Mouse (Mus musculus): ENCODE data around the gene Sema4b.

- TF ChIP-seq CTCF (IDR thresholded peaks at IDR 0.05; ENCODE audit: low read depth): no peak
- TF ChIP-seq EP300 (IDR thresholded peaks at IDR 0.05; ENCODE audit: low read depth): no peak
Observed at GRCm38 (mm10) chr7:80195576-80196263, 9.1 kb downstream of the Sema4b start.

All from liver, embryonic 14.5 days (tissue).